Mouse (Mus musculus) R1 (cell line): Measurements from ENCODE around the gene Me3.

Experiments
- DNase-seq: peaks from one replicate; pipeline ENCODE4 v3.0.0-alpha.2; 2018; ENCODE audit warnings: low read depth, low spot score

Gene Me3

GRCm38 (mm10) chr7:89666361-89666760, 34.2 kb downstream of the Me3 start:
- DNase-seq = no peak

- DNase-seq = no peak
These were observed 35.4 kb downstream of the Me3 start for GRCm38 (mm10) chr7:89667570-89667969.

DNA sequence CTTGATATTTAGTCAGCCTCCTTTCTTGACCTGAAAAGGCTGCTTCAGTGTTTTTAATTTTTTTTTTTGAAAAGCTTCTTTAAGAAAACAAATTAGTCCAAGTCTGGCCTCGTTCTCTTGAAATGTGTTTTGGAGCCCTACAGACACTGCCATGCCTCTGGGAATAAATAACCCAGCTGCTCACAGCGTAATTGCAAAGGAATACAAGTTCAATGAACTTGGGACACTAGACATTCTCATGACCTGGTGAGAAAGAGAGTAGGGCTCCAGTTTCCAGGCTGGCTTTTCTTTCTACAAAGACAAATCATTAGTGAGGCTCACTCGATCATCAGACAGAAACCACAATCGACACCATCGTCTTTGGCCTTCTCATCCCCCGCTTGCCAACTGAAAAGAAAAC, 37.3 kb downstream of the Me3 start:
- DNase-seq = no peak

- no peak for DNase-seq
These were observed 39.1 kb downstream of the Me3 start for GRCm38 (mm10) chr7:89671104-89671831.

DNA sequence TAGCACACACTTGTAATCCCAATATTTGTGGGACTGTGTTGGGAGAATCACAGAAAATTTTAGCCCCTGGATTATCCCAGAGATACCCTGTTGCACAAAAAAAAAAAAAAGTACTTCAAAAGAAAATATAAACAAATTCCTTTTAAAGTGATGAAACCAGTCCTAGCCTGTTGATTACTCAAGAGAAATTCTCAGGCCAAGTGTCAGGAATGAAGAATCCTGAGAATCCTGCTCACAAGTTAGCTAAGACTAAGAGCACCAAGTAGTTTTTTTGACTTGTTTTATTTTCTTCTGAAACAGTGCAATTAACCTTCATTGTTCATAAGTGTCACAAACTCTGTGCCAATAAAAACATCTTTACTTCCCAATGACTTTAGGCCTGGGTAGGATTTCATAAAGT, 44.0 kb downstream of the Me3 start:
- no peak for DNase-seq

DNA sequence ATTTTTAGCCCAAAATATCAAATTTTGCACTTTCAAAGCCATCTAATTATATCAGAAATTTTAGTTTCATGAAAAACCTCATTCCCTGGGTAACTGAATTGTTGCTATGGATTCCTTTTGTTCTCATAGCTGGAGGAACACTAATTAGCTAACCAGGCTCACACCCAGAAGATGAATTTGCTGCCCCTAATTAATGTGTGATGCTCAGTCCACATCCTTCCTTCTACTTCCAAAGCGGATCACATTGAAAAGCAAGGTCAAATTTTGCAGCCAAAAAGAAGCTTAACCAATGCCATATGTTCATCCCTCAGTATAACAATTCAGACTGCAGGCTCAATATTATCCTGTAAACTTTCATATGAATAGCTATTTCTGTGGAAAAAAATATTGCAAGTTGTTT, 45.7 kb downstream of the Me3 start:
- no peak for DNase-seq

- DNase-seq = no peak
These were observed 46.5 kb downstream of the Me3 start for GRCm38 (mm10) chr7:89678719-89679118.

DNA sequence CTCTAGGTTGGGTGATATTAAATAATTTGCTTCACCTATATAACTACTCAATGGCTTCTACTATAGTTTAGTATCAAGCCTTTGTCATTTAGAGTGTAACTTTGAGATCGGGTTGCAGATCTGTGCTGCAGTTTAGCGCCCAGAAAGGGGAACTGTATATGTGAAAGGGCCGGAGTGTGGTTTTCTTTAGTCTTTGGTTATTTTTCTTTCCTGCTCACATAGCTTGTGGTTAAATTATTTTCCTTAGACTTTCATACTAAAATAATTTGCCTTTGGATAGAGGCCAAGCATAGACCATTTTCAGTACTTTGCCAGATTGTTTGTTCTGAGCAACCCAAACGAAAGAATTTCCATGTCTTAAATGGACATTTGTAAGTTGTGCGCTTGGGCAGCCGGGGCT, 46.9 kb downstream of the Me3 start:
- no peak for DNase-seq

DNA sequence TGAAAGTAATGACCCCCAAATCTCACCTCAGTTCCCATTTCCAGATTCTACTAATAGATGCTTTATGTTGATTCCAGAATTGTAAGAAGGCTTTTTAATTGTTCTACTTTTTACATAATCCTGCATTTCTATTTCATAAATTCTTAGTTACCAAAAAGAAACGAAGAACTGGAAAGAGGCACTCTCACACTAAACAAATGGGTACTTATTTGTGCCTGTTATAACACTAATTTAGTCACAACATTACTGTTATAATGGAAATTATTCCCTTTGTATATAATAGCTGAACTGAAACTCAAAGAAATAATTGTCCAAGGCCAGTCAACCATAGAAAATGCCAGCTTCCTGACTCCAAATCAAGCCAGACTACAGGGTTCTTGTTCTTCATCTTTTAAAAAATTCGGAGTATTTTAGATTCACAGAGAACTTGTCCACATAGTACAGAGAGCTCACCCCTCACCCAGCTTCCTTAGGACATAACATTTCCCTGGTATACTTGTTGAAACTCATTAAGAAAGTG, 47.5 kb downstream of the Me3 start:
- DNase-seq = no peak

GRCm38 (mm10) chr7:89680891-89681290, 48.7 kb downstream of the Me3 start:
- no peak for DNase-seq

GRCm38 (mm10) chr7:89681666-89682470, 49.7 kb downstream of the Me3 start:
- DNase-seq = no peak

GRCm38 (mm10) chr7:89698186-89698585, 66.0 kb downstream of the Me3 start:
- DNase-seq = peak; percentile 90

GRCm38 (mm10) chr7:89699668-89700350, 67.6 kb downstream of the Me3 start:
- no peak for DNase-seq

GRCm38 (mm10) chr7:89700511-89700910, 68.3 kb downstream of the Me3 start:
- DNase-seq = no peak

- DNase-seq = no peak
These were observed 78.6 kb downstream of the Me3 start for GRCm38 (mm10) chr7:89710776-89711175.

- DNase-seq = no peak
These were observed 80.9 kb downstream of the Me3 start for GRCm38 (mm10) chr7:89713059-89713458.

GRCm38 (mm10) chr7:89716226-89716625, 84.0 kb downstream of the Me3 start:
- no peak for DNase-seq

DNA sequence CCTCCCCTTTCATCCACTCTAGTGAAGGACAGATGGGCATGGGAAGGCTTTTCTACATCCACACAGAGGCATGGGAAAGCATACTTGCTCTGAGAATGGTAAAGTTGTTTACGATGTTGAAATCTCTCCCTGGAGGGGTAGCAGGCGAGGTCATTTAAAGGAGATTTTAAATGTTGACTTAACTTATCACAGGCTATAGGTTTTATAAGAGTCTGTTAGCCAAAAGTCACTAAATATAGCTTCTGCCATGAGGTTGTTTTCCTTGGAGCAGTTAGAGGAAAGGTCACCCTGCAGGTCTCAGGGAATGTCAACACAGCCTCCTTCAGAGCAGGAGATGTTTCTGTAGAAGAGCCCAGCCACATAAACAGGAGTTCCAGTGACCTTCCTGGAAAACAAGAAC, 85.3 kb downstream of the Me3 start:
- DNase-seq = no peak

DNA sequence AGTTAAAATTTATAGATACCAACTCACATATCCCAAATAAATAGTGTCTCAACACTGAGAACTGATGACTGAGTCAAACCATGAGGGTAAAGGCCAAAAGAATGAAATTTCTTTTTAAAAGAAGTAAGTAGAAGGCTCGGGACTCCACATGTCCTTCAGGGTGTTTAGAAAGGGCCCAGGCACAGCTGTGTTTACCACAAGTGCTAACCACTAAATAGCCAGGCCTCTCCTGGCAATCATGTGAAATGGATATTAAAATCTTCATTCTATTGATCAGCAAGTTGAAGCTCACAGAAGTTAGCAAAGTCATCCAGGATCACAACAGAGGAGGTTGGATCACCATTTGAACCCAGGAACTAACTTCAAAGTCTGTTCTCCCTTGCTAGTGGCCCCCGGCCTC, 86.1 kb downstream of the Me3 start:
- no peak for DNase-seq

GRCm38 (mm10) chr7:89720256-89720655, 88.1 kb downstream of the Me3 start:
- DNase-seq = no peak

DNA sequence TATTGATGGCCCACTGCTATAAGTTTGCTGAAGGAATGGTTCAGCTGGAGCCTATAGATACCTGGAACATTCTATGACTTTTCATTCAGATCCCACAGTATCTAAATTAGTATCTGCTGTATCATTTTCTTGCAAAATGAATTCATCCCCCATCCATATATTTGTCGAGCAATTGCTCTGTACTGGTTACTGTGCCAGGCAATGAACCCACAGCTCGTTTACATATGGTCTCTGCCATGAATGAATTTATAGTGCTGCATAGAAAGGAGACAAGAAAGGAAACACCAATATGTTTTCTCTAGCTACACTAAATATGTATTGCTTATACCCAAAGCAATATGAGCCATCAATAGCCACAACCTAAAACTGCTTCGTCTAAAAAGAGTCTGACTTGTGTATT, 94.5 kb downstream of the Me3 start:
- no peak for DNase-seq

DNA sequence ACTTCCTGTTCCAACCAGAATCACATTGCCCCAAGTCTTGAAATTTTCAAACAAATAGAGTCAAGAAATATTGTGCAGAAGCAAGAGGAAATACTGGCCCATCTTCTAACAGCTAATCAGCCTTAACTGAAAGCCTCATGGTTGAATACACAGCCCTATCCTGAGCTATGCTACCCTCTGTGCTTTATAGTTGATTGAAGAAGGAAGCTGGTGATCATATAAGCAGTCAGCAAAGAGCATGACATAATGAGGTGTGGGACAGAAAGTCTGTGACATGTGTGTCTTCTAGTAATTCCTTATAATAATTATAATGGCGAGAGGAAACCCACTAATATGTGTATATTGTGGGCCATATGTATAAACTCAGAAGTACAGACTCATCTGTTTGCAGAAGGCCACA, 95.4 kb downstream of the Me3 start:
- DNase-seq = no peak
